Mouse (Mus musculus) ZHBTc4 (cell line): ENCODE data around the gene Styxl1.

Experiments
- DNase-seq: peaks from one replicate; pipeline ENCODE4 v3.0.0-alpha.2; 2011; ENCODE audit warnings: low read depth, low spot score

The Styxl1 gene

GRCm38 (mm10) chr5:135777796-135778470 is at the start of gene Styxl1:
Styxl1 (minus strand) TSS chr5:135778385.
- DNase-seq: peak; percentile 78

GRCm38 (mm10) chr5:135826225-135826624 is 48.0 kb upstream of the Styxl1 start:
- no peak for DNase-seq

- no peak for DNase-seq
Observed at GRCm38 (mm10) chr5:135824517-135824916, 46.3 kb upstream of the Styxl1 start.

GRCm38 (mm10) chr5:135822316-135822944 is 44.2 kb upstream of the Styxl1 start:
- no peak for DNase-seq

GRCm38 (mm10) chr5:135818491-135818890 is 40.3 kb upstream of the Styxl1 start:
- DNase-seq: no peak

GRCm38 (mm10) chr5:135812991-135813390 is 34.8 kb upstream of the Styxl1 start:
- no peak for DNase-seq

GRCm38 (mm10) chr5:135807263-135807637 is 29.1 kb upstream of the Styxl1 start:
- DNase-seq: no peak

- peak; percentile 98 for DNase-seq
Observed at GRCm38 (mm10) chr5:135806555-135807262, 28.5 kb upstream of the Styxl1 start, which contains the start of gene Srrm3. Srrm3 (plus strand) TSS chr5:135806890.

- DNase-seq: no peak
Observed at GRCm38 (mm10) chr5:135804735-135805134, 26.6 kb upstream of the Styxl1 start.

- DNase-seq: peak; percentile 73
Observed at GRCm38 (mm10) chr5:135803676-135804075, 25.5 kb upstream of the Styxl1 start.

GRCm38 (mm10) chr5:135803135-135803534 is 24.9 kb upstream of the Styxl1 start:
- peak; percentile 91 for DNase-seq

- no peak for DNase-seq
Observed at GRCm38 (mm10) chr5:135802641-135803040, 24.5 kb upstream of the Styxl1 start.

GRCm38 (mm10) chr5:135800927-135801326 is 22.7 kb upstream of the Styxl1 start:
- DNase-seq: peak; percentile 70

GRCm38 (mm10) chr5:135799746-135800145 is 21.6 kb upstream of the Styxl1 start:
- DNase-seq: peak; percentile 73

GRCm38 (mm10) chr5:135794859-135795181 is 16.6 kb upstream of the Styxl1 start:
- DNase-seq: no peak

- peak; percentile 96 for DNase-seq
Observed at GRCm38 (mm10) chr5:135793996-135794858, 16.0 kb upstream of the Styxl1 start.

- no peak for DNase-seq
Observed at GRCm38 (mm10) chr5:135782901-135783300, 4.7 kb upstream of the Styxl1 start.

GRCm38 (mm10) chr5:135780331-135780730 is 2.1 kb upstream of the Styxl1 start:
- DNase-seq: no peak

- peak; percentile 100 for DNase-seq
Observed at GRCm38 (mm10) chr5:135778471-135779445, 573 bp upstream of the Styxl1 start, which contains the start of gene Mdh2. Mdh2 (plus strand) TSS chr5:135778480.

GRCm38 (mm10) chr5:135776546-135776945 is 1.6 kb downstream of the Styxl1 start:
- DNase-seq: no peak
